Mouse (Mus musculus) spleen, postnatal 4 days (tissue): Measurements from ENCODE around the gene Zranb2.

ENCODE experiments used
- DNase-seq, 2 experiments: peaks; one replicate each; pipeline ENCODE4 v3.0.0; 2022; ENCODE audit warnings: low spot score in 2 of 2

Zranb2 gene

DNA sequence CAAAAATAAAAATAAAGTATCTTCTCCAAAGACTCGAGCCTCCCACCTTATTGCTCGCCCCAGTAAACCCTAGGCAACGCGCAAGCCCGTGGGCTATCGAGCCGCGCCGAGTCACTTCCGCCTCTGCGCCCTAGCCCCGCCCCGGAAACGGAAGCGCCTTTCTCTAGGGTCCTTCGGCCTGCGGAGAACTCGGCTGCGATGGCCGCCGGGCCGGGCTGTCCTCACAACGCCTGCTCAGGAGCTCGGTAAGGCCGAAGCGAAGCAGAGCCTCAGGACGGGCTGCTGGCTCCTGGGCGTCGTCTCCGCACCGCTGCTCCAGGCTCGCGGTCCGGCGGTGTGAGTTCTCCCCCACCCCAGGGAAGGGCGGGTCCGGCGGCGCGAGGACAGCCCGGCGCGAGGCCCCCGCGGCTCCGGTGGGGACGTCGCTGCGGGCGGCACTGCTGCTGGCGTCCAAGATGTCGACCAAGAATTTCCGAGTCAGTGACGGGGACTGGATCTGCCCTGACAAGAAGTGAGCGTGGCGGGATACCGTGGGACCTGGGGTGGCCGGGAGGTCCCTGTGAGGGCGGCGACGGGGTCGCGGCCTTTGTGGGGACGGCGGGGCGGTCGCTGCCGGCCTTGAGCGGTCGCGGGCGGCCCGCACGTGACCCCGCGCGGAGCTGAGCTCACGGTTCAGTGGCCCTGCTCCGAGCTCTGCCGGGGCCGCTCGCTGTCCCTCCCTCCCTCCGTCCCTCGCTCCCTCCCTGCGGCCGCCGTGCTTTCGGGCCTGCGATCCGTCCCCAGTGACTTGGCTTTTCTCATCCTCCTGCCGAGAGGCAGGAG lies at the start of gene Zranb2:
Zranb2 (plus strand) TSS at position 197 of the 822 bp plus-strand sequence.
- peak; percentile 90 to 96 for DNase-seq

GRCm38 (mm10) chr3:157492043-157492442 lies 41.9 kb upstream of the Zranb2 start:
- DNase-seq: no peak

- no peak for DNase-seq
These were observed 31.7 kb upstream of the Zranb2 start for GRCm38 (mm10) chr3:157502216-157502615.

- DNase-seq: no peak
These were observed 19.7 kb upstream of the Zranb2 start for GRCm38 (mm10) chr3:157514116-157514796.

- no peak for DNase-seq
These were observed 17.5 kb upstream of the Zranb2 start for GRCm38 (mm10) chr3:157516471-157516870.

DNA sequence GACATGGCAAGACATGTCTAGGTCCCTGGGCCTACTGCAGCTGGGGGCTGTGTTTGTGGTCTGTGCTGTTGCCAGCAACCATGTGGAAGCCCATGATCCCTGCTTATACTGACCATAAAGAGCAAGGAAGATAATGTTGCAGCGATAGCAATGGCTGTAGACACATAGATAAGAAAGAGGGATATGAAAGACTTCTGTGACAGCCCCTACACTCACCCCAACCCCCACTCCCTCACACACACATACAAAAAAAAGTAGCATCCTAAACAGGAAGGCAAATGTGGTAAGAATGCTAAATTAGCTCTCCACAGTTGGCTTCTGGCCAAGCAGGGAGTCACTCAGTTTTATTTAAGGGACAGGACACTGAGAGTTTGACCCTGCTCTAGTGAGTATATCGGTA lies 16.0 kb upstream of the Zranb2 start:
- DNase-seq: no peak

- DNase-seq: no peak
These were observed 13.5 kb upstream of the Zranb2 start for GRCm38 (mm10) chr3:157520433-157520832.

DNA sequence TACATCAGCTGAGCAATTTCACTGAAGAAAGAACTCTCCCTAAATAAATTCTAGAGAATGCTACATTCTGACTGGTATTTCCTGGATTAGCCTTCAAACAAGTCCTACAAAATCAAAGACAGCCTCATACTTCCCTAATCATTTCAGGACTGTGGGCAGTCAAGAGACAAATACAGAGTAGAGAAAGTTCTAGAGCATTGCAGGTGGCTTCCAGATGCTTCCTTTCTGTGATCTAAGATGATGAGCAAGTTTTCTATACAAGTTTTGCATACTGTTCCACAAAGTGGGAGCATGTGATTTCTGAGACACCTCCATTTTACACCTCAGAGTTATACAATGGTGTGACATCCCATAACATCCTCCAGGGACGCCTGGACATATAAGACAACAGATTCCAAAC lies 10.1 kb upstream of the Zranb2 start:
- DNase-seq: no peak

GRCm38 (mm10) chr3:157531585-157531984 lies 2.4 kb upstream of the Zranb2 start:
- no peak for DNase-seq

DNA sequence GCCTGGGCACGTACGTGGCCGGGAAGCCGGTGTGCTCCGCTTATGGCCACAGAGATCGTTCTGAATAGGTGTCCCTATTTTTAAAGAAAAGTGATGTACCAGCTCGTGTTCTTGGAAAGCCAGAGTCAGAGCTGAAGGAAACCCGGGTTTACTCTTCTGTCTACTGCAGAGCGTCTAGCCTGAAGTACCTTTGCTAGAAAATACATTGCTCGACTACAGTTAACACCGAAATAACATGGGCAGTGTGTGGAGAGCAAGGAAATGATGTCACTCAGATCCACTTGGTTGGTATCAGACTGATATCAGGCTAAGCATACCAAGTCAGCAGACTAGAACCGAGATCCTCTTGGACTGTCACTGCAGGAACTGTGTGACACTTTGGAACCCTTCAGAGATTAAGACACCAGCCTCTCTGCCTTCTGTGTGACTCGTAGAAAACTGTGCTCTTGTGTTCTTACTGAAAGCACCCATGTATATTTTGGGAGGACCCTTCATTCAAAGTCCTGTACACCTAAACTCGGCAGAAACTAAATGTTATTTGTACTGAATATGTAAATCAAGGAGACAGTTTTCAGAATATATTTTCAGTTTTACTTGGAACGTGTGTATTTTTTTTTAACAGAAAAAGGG lies 941 bp downstream of the Zranb2 start:
- DNase-seq: peak in 1 of 2 experiments; percentile 12

- DNase-seq: no peak
These were observed 15.4 kb downstream of the Zranb2 start for GRCm38 (mm10) chr3:157549323-157549722.

DNA sequence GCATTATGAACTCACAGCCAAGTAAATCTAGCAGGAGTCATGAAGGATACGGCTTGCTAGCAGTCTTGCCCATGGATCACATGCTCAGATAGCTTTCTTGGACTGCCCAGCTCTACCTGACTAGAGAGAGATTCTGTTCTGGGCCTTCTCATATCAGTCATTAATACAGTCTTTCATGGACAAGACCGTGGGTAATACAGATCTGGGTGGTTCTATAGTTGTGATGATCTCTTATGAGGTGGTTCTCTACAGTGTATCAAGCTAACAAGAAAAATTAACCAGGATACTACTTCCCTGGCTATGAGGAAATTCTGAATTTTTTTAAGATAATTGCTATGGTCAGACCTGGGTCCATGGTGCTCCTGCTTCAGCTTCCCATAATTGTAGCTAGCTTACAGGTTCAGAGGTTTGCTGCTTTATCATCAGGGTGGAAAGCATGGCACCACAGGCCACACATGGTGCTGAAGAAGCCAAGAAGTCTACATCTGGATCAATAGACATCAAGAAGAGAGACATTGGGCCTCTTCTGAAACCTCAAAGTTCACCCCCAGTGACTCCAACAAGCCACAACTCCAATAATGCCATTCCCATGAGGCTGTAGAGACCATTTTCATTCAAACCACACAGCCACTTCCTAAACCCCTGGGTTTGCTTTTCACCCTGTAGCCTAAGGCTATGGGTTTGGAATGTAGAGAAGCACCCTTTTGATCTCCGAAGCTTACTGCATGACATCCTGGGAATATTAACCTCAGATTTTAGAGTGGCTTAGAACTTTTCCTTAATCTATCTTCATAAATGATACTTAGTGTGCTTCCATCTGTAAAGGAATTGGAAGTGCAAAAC lies 16.0 kb downstream of the Zranb2 start:
- no peak for DNase-seq

GRCm38 (mm10) chr3:157565196-157565595 lies 31.2 kb downstream of the Zranb2 start:
- DNase-seq: no peak

DNA sequence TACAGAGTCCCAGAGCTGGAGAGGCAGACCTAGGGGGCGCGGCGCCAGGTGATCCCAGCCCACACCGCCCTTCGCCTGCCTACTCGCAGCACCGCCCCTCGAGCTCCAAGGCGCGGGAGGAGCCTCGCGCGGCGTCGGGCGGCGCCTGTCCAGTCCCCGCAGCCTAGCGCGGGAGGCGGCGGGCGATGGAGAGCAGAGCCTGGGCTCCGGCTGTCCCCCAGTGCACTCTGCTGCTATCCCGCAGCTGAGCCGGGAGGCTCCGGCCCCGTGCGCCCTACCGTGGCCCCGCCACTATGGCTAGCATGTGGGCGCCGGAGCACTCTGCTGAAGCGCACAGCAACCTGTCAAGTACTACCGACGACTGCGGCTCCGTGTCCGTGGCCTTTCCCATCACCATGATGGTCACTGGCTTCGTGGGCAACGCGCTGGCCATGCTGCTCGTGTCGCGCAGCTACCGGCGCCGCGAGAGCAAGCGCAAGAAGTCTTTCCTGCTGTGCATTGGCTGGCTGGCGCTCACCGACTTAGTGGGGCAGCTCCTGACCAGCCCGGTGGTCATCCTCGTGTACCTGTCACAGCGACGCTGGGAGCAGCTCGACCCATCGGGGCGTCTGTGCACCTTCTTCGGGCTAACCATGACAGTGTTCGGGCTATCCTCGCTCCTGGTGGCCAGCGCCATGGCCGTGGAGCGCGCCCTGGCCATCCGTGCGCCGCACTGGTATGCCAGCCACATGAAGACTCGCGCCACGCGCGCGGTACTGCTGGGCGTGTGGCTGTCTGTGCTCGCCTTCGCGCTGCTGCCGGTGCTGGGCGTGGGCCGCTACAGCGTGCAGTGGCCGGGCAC lies 33.0 kb downstream of the Zranb2 start, which contains the start of gene Ptger3:
Ptger3 (plus strand) TSS at position 168 of the 841 bp plus-strand sequence.
- peak; percentile 18 to 62 for DNase-seq

GRCm38 (mm10) chr3:157567566-157568132 lies 33.7 kb downstream of the Zranb2 start:
- peak in 1 of 2 experiments; percentile 64 for DNase-seq

- no peak for DNase-seq
These were observed 38.1 kb downstream of the Zranb2 start for GRCm38 (mm10) chr3:157572011-157572410.

GRCm38 (mm10) chr3:157575441-157576342 lies 41.7 kb downstream of the Zranb2 start:
- DNase-seq: no peak

DNA sequence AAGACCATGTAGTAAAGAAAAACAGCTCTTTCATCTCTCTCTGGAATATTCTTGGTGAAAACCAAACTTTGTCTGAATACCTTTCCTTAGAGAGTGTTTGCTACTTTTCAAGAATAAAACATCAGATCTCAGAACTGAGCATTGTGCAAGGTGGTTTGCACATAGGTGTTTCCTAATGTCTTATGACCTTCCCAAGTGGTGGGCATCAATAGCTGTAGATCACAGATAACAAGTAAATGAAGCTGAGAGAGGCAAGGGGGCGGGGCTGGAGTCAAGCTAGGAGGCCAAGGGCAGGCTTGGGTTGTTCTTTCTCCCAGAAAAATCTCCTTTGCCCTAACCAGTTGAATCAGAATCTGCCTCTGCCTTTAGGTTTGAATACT lies 42.4 kb downstream of the Zranb2 start:
- no peak for DNase-seq

DNA sequence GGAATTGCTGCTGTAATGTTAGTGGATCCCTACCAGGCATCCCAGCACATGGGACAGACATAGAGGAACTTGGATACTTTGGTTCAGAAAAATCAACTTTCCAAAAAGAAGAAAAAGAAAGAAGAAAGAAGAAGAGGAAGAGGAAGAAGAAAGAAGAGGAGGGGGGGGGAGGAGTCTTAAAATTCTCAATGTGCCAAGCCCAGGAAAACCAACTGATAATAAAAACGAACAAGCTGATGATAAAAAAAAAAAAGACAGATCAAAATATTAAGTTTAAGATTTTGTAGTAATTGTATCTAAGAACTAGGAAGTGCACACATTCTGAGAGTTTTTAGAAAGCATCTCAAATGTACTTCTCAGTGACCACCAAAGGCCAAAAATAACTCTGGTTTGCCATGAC lies 42.9 kb downstream of the Zranb2 start:
- no peak for DNase-seq
